Mouse (Mus musculus) forebrain, embryonic 10.5 days (tissue): Measurements from ENCODE around the gene Ngrn. TPM values are rescaled to one million over a fixed set of nuclear protein-coding genes. Genes with fewer than 3 reads are reported as not detected.
A peak's percentile ranks its signal among the peaks of the same experiment; 100 is the strongest.

Source experiments
- DNase-seq: peaks from one replicate; pipeline ENCODE4 v3.0.0-alpha.2; 2017; ENCODE audit warnings: low spot score; ENCODE audit errors: extremely low spot score
- H3K27ac ChIP-seq: fragments of 300-500 bp; sonication (generic); 2 replicates; pipeline ENCODE4 v1.5.1; 2016; ENCODE audit warnings: mild to moderate bottlenecking
- H3K27me3 ChIP-seq: fragments of 300-500 bp; sonication (generic); 2 replicates; pipeline ENCODE4 v1.6.1; 2016; ENCODE audit warnings: mild to moderate bottlenecking; ENCODE audit not compliant: poor library complexity, severe bottlenecking
- H3K36me3 ChIP-seq: fragments of 300-500 bp; sonication (generic); replicated peaks from 2 replicates; pipeline ENCODE4 v1.6.1; 2016; ENCODE audit warnings: mild to moderate bottlenecking, moderate library complexity
- H3K4me1 ChIP-seq: fragments of 300-500 bp; sonication (generic); 2 replicates; pipeline ENCODE4 v1.6.1; 2016
- H3K4me3 ChIP-seq: fragments of 300-500 bp; sonication (generic); 2 replicates; pipeline ENCODE4 v1.5.1; 2016; ENCODE audit warnings: mild to moderate bottlenecking, moderate library complexity
- H3K9me3 ChIP-seq: fragments of 300-500 bp; sonication (generic); 2 replicates; pipeline ENCODE4 v1.6.1; 2016; ENCODE audit warnings: mild to moderate bottlenecking, moderate library complexity
- WGBS: fragments of 180-500 bp; shearing (Covaris S2); methylation state at CpG from one replicate; pipeline ENCODE4 v1.1.7; 2016; 5-methylcytosine and 5-hydroxymethylcytosine counted together
- polyA plus RNA-seq: library from polyadenylated mRNA; unstranded; fragments of >200 nt; fragmentation: Nextera tagmentation; extraction: Ambion mirVana; gene quantifications from 2 replicates; pipeline ENCODE4 v1.2.1, GENCODE M21; 2016

Gene Ngrn
- polyA plus RNA-seq, 1 experiment from 2014 or later: 43.0 TPM

GRCm38 (mm10) chr7:80233799-80234198 is 27.2 kb upstream of the Ngrn start:
- Histone ChIP-seq H3K27ac (no peak overlapping the region), H3K4me1 (peaks cover 39% of the 10 kb centered on the region), H3K4me3 (peak overlapping the region; percentile 80; the same call in 1 of the 2 replicates), H3K9me3 (no peaks in the 10 kb centered on the region), H3K27me3 (peaks cover 14% of the 10 kb centered on the region), H3K36me3 (peaks cover 15% of the 10 kb centered on the region)
- 89% methylated on average over 9 of the region's 9 CpGs for WGBS
- no peak for DNase-seq

GRCm38 (mm10) chr7:80238542-80238941 is 22.5 kb upstream of the Ngrn start:
- H3K27me3 ChIP-seq: no peaks in the 10 kb centered on the region
- no peak overlapping the region for H3K27ac ChIP-seq
- WGBS: 89% methylated on average over 10 of the region's 10 CpGs
- DNase-seq: no peak
- no peaks in the 10 kb centered on the region for H3K9me3 ChIP-seq
- H3K36me3 ChIP-seq: peaks cover 42% of the 10 kb centered on the region
- no peak overlapping the region for H3K4me3 ChIP-seq
- H3K4me1 ChIP-seq: peaks cover 13% of the 10 kb centered on the region

- Histone ChIP-seq H3K27ac (no peak overlapping the region), H3K27me3 (no peaks in the 10 kb centered on the region), H3K36me3 (peaks cover 42% of the 10 kb centered on the region), H3K9me3 (no peaks in the 10 kb centered on the region), H3K4me3 (no peak overlapping the region), H3K4me1 (peaks cover 8% of the 10 kb centered on the region; the same call in 1 of the 2 replicates)
- no peak for DNase-seq
- 93% methylated on average over 4 of the region's 4 CpGs for WGBS
These were observed 19.4 kb upstream of the Ngrn start for GRCm38 (mm10) chr7:80241661-80242060.

- H3K27me3 ChIP-seq: no peaks in the 10 kb centered on the region
- H3K9me3 ChIP-seq: no peaks in the 10 kb centered on the region
- no peak for DNase-seq
- H3K27ac ChIP-seq: no peak overlapping the region
- no peak overlapping the region for H3K4me3 ChIP-seq
- 93% methylated on average over 4 of the region's 4 CpGs for WGBS
- peaks cover 8% of the 10 kb centered on the region; the same call in 1 of the 2 replicates for H3K4me1 ChIP-seq
- H3K36me3 ChIP-seq: peaks cover 16% of the 10 kb centered on the region
These were observed 16.2 kb upstream of the Ngrn start for GRCm38 (mm10) chr7:80244851-80245250.

- Histone ChIP-seq H3K4me1 (peaks cover 14% of the 10 kb centered on the region; the same call in 1 of the 2 replicates), H3K9me3 (no peaks in the 10 kb centered on the region), H3K36me3 (peaks cover 3% of the 10 kb centered on the region; the same call in 1 of the 2 replicates), H3K27me3 (no peaks in the 10 kb centered on the region), H3K27ac (peak within 1 kb of the TSS; percentile 88), H3K4me3 (peak within 1 kb of the TSS; percentile 60)
- DNase-seq: peak; percentile 96
- WGBS: under 1% methylated on average over 48 of the region's 48 CpGs
These were observed 14.8 kb upstream of the Ngrn start, which contains the start of gene Ttll13 for GRCm38 (mm10) chr7:80246148-80246721. TSS of gene Ttll13 (plus strand) at chr7:80246376.

- Histone ChIP-seq H3K9me3 (no peaks in the 10 kb centered on the region), H3K36me3 (no peaks in the 10 kb centered on the region), H3K4me1 (peaks cover 14% of the 10 kb centered on the region; the same call in 1 of the 2 replicates), H3K27me3 (no peaks in the 10 kb centered on the region), H3K4me3 (peak overlapping the region; percentile 60), H3K27ac (peak overlapping the region; percentile 88; the same call in 1 of the 2 replicates)
- WGBS: 72% methylated on average over 7 of the region's 7 CpGs
- no peak for DNase-seq
These were observed 14.2 kb upstream of the Ngrn start for GRCm38 (mm10) chr7:80246859-80247258.

- DNase-seq: no peak
- no peak overlapping the region for H3K27ac ChIP-seq
- no peaks in the 10 kb centered on the region for H3K9me3 ChIP-seq
- H3K4me3 ChIP-seq: no peak overlapping the region
- 0 out of 2 replicates have a peak, but pooled peaks cover 6% of the 10 kb centered on the region for H3K4me1 ChIP-seq
- no peaks in the 10 kb centered on the region for H3K36me3 ChIP-seq
- H3K27me3 ChIP-seq: peaks cover 14% of the 10 kb centered on the region
- WGBS: 81% methylated on average over 7 of the region's 7 CpGs
These were observed 8.6 kb upstream of the Ngrn start for GRCm38 (mm10) chr7:80252437-80252836.

GRCm38 (mm10) chr7:80252886-80253285 is 8.1 kb upstream of the Ngrn start:
- Histone ChIP-seq H3K4me1 (0 out of 2 replicates have a peak, but pooled peaks cover 6% of the 10 kb centered on the region), H3K36me3 (no peaks in the 10 kb centered on the region), H3K4me3 (no peak overlapping the region), H3K27ac (no peak overlapping the region), H3K27me3 (peaks cover 18% of the 10 kb centered on the region), H3K9me3 (no peaks in the 10 kb centered on the region)
- no peak for DNase-seq
- WGBS: 84% methylated on average over 11 of the region's 11 CpGs

GRCm38 (mm10) chr7:80255981-80256380 is 5.0 kb upstream of the Ngrn start:
- H3K9me3 ChIP-seq: no peaks in the 10 kb centered on the region
- H3K27me3 ChIP-seq: peaks cover 40% of the 10 kb centered on the region
- H3K4me1 ChIP-seq: peaks cover 7% of the 10 kb centered on the region
- H3K27ac ChIP-seq: no peak overlapping the region
- WGBS: 84% methylated on average over 2 of the region's 2 CpGs
- DNase-seq: no peak
- no peak overlapping the region for H3K4me3 ChIP-seq
- H3K36me3 ChIP-seq: no peaks in the 10 kb centered on the region

- WGBS: 68% methylated on average over 2 of the region's 2 CpGs
- Histone ChIP-seq H3K4me1 (peaks cover 18% of the 10 kb centered on the region), H3K27me3 (peaks cover 40% of the 10 kb centered on the region), H3K4me3 (no peak overlapping the region), H3K9me3 (no peaks in the 10 kb centered on the region), H3K27ac (no peak overlapping the region), H3K36me3 (0 out of 2 replicates have a peak, but pooled peaks cover 2% of the 10 kb centered on the region)
- DNase-seq: no peak
These were observed 3.3 kb upstream of the Ngrn start for GRCm38 (mm10) chr7:80257706-80258105.

- Histone ChIP-seq H3K36me3 (peaks cover 38% of the 10 kb centered on the region), H3K27ac (peak overlapping the region; percentile 90), H3K4me1 (peaks cover 18% of the 10 kb centered on the region), H3K27me3 (peaks cover 33% of the 10 kb centered on the region), H3K4me3 (peak overlapping the region; percentile 96), H3K9me3 (no peaks in the 10 kb centered on the region)
- WGBS: 2% methylated on average over 32 of the region's 32 CpGs
- no peak for DNase-seq
These were observed 466 bp downstream of the Ngrn start for GRCm38 (mm10) chr7:80261372-80261990.

- peaks cover 48% of the 10 kb centered on the region for H3K36me3 ChIP-seq
- H3K27me3 ChIP-seq: peaks cover 5% of the 10 kb centered on the region
- peaks cover 29% of the 10 kb centered on the region for H3K4me1 ChIP-seq
- DNase-seq: no peak
- H3K4me3 ChIP-seq: no peak overlapping the region
- no peak overlapping the region for H3K27ac ChIP-seq
- H3K9me3 ChIP-seq: no peaks in the 10 kb centered on the region
- 93% methylated on average over 12 of the region's 12 CpGs for WGBS
These were observed 3.6 kb downstream of the Ngrn start for GRCm38 (mm10) chr7:80264606-80265005.

GRCm38 (mm10) chr7:80267764-80268163 is 6.7 kb downstream of the Ngrn start:
- no peaks in the 10 kb centered on the region for H3K9me3 ChIP-seq
- H3K4me1 ChIP-seq: peaks cover 27% of the 10 kb centered on the region
- no peak overlapping the region for H3K4me3 ChIP-seq
- WGBS: 62% methylated on average over 1 of the region's 1 CpGs
- no peaks in the 10 kb centered on the region for H3K27me3 ChIP-seq
- H3K36me3 ChIP-seq: peaks cover 55% of the 10 kb centered on the region
- no peak for DNase-seq
- no peak overlapping the region for H3K27ac ChIP-seq
